Mouse (Mus musculus) olfactory bulb, adult 2 months (tissue): Measurements from ENCODE around the gene Htr1b.

Experiments used
- CTCF ChIP-seq: fragments of 200-500 bp; IDR thresholded peaks from 2 replicates; pipeline ENCODE4 v1.5.1; 2012; ENCODE audit warnings: low read depth, mild to moderate bottlenecking, low read length, moderate library complexity; ENCODE audit not compliant: insufficient read depth
- POLR2A ChIP-seq: fragments of 200-500 bp; IDR thresholded peaks from 2 replicates; pipeline ENCODE4 v1.6.1; 2012; ENCODE audit warnings: mild to moderate bottlenecking, low read depth, low read length, moderate library complexity; ENCODE audit not compliant: insufficient read depth

DNA sequence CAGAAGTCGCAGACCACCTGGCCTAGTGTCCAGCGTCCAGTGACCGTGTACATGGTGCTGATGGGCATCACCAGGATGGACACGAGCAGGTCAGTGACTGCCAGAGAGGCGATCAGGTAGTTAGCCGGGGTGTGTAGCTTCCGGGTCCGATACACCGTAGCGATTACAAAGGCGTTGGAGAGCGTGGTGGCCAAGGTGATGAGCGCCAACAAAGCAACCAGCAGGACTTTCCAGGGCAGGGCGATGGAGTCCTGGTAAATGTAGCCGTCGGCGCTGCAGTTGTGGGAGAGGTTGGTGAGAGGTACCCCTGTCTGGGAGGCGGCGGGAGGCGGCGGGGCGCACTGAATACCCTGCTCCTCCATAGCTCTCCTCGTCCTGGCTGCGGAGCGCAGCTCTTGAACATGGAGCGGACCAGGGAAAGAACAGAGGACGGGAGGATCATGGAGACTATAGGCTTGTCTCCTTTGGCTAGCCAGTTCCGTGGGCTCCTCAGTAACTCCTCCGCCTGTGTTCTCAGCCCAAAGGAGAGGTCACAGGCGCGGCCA is 1.4 kb downstream of the Htr1b start:
- TF ChIP-seq CTCF (no peak), POLR2A (no peak)
